Mouse (Mus musculus) lung, adult 18-20 months (tissue): ENCODE results near the gene Ksr1.

ENCODE experiments used
- DNase-seq, 2 experiments: peaks; one replicate each; pipeline ENCODE4 v3.0.0; 2022; ENCODE audit warnings: mixed read lengths in 2 of 2

The Ksr1 gene

DNA sequence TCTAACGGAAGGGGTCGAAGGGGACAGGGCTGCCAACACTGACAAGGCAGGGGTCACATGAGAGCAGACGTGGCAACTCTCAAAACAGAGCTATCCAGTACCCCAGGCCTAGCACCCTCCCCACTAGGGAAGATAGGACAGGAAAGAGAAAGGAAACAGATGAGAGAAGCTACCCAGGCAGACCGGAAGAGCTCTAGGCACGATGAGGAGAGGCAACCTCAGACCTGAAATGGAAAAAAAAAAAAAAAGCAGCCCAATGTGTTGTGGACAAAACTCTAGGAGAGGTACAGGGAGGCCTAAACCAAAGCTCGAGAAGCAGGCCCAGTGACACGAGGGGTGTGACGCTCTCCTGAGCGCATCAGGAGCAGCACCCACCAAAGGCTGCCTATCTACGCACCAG is 23.7 kb downstream of the Ksr1 start:
- no peak for DNase-seq

- DNase-seq: peak in 1 of 2 experiments; percentile 28
Measured at GRCm38 (mm10) chr11:79120087-79120486, 26.1 kb downstream of the Ksr1 start.

DNA sequence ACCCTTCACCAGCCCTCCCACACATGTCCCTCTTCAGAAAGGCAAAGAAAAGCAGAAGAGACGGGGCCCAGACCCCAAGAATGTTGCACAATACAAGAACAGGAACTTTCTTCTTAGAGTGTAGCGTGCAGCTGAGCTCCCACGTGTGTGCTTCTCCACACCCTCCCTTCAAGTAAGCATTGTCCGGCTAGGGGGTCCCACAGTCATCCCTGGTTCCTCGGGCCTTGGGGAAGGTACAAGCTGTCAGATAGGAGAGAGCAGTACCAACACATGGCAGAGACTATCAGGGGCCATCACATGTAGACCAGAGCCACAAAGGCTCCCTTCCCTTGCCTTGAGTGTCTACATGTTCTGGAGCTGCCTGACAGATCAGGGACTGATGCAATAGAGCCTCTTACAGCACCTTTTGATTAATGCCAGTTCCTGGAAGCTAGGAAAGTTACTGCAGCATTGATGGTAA is 27.3 kb downstream of the Ksr1 start:
- DNase-seq: peak in 1 of 2 experiments; percentile 42

DNA sequence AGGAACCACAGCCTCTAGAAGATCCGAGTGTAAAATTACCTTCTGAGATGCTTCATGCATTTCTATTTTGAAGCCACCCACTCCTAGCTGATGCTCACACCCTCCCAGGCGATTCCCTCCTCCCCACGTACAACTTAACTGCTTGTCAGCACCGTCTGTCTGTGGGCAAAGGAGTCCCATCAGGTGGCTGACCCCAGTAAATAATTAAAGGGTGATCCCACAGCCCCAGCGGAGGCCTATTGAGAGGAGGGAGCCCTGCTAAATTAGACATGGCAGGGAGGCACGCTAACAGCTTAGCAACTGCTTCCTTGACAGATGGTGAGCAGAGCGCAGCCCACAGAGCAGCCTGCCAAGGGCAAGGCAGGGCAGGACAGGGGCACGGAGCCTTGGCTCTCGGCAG is 29.5 kb downstream of the Ksr1 start:
- DNase-seq: no peak

DNA sequence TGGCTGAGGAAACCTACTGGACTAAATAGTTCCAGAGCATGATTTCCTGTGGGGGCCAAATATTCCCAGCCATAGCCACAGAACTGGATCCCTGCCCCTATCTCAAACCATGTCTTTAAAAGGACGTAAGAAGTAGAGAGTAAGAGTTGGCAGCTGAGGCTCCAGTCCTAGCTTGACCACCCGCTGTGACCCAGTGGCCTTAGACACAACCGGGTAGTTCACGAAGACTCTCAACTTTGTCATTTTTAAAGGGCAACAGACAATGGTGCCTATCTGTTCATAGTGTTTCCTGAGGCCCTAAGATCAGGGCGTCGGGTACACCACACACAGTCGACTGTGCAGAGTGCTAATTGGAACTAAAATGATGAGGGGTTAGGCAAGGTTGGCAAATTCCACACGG is 30.5 kb downstream of the Ksr1 start:
- no peak for DNase-seq

DNA sequence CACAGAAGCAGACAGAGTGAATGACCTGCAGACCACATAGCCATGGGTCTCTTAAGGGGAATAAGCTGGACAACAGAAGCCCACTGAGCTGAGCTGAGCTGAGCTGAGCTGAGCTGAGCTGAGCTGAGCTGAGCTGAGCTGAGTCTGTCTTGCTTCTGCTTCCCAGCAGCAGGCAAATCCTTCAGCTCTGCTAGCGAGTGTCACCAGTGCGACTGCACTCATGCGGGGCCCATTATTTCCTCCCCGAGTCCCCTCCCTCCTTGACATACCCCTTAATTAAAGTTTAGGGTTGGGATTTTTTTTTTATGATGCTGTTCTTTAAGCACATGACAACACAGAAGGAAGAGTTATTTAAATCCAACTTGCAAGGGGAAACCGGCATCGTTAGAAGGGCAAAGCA is 32.1 kb downstream of the Ksr1 start:
- no peak for DNase-seq

DNA sequence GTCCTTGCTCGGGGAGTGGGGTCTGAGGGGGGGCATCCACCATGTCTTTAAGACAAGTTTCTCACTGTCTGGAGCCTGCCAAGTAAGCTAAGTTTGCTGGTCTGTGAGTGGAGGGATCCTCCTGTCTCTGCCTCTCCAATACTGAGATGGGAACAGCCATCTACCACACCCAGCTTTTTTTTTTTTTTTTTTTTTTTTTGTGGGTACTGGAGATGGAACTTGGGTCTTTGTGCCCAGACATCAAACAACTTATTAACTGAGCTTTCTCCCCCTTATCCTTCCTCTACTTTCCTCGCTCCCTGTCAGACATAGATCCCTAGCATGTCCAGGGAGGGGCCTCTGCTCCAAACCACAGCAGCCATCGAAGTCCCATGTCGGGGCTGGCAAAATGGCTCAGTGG is 32.8 kb downstream of the Ksr1 start:
- DNase-seq: no peak

- peak; percentile 31 to 42 for DNase-seq
Measured at GRCm38 (mm10) chr11:79112559-79113302, 33.5 kb downstream of the Ksr1 start.

GRCm38 (mm10) chr11:79111864-79112558 is 34.2 kb downstream of the Ksr1 start:
- no peak for DNase-seq

GRCm38 (mm10) chr11:79110446-79110845 is 35.8 kb downstream of the Ksr1 start:
- DNase-seq: no peak

GRCm38 (mm10) chr11:79107934-79108333 is 38.3 kb downstream of the Ksr1 start:
- DNase-seq: no peak

GRCm38 (mm10) chr11:79104998-79105397 is 41.2 kb downstream of the Ksr1 start:
- DNase-seq: no peak

DNA sequence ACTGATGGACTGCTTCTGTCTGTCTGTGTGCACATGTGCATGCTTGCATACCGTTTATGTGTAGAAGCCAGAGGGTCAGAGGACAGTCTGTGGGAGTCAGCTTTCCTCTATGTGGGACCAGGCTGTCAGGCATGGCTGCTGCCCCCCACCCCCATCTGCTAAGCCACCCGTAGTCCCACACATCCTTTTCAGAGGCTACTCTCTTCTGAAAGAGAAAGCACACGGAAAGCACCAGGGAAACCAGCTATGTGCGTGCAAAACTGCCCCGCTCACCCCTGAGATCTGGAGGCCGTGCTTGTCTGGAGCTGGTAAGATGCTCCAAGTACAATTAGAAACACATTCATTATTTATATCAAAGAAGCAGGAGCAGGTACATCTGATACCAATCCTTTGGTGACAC is 41.7 kb downstream of the Ksr1 start:
- DNase-seq: no peak

- no peak for DNase-seq
Measured at GRCm38 (mm10) chr11:79104096-79104495, 42.1 kb downstream of the Ksr1 start.

- DNase-seq: no peak
Measured at GRCm38 (mm10) chr11:79103461-79103869, 42.7 kb downstream of the Ksr1 start.

- no peak for DNase-seq
Measured at GRCm38 (mm10) chr11:79102280-79102679, 43.9 kb downstream of the Ksr1 start.

DNA sequence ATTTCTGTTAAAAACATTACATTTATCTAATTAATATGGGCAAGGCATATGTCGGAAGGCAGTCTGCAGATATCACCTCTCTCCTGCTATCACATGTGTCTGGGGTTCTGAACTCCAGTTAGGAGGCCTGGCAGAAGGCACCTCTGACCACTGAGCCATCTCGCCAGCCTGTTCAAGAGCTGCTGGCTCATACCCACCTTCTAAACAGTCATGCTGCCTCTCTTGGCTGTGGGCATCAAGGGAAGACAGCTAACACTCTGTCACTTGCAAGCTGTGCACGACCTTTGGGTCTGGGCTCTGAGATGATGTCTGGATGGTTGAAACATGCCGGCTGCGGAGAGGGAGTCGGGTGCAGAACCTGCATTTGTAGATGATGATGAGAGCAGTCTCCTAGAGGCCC is 44.6 kb downstream of the Ksr1 start:
- DNase-seq: no peak

DNA sequence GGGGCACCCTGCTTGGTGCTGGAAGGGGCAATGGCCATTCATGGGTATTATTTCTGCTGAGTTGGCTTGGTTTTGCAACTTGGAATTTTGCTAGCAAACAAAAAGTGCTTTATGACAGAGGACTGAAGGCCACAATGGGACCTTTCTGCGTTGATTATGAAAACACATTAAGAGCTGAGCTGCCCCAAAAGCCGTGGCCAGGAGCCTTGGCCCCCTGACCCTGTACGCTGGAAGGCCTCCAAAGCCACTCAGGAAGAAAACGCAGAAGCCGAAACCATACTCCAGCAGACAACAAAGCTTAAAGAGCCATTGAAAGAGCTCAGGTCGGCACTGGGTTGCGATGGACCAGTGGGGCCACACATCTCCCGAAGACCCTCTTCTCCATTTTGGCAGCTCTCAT is 47.2 kb downstream of the Ksr1 start:
- peak in 1 of 2 experiments; percentile 22 for DNase-seq

DNA sequence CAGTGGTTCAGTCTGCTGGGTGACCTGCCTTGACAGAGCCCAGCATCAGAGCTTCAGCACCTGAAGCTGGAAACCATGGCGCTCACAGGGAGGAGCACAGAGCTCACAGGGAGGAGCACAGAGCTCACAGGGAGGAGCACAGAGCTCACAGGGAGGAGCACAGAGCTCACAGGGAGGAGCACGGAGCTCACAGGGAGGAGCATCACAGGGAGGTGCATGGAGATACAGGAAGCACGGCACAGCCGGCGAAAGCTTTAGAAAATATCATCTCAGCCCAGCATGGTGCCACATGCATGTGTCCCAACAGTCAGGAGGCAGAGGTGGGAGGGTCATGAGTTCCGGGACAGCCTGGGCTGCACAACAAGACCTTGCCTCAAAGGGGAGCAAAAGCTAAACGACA is 48.5 kb downstream of the Ksr1 start:
- DNase-seq: no peak

DNA sequence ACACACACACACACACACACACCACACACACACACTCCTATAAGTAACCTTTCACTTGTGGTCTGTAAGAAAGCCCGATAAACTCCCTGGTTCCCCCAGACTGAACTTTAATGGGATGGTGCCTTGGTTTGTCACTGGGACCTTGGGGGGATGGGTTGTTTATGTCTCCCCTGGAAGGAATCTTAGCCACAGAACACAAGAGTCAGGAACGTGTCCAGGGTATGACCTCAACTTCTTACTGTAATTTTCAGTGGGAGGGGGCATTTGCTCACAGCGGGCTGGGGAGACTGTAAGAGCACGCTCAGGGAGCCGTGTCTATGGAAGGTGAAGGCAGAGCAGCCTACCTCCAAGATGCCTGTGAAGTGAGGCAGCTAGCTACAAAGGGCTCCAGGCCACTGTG is 49.5 kb downstream of the Ksr1 start:
- no peak for DNase-seq

DNA sequence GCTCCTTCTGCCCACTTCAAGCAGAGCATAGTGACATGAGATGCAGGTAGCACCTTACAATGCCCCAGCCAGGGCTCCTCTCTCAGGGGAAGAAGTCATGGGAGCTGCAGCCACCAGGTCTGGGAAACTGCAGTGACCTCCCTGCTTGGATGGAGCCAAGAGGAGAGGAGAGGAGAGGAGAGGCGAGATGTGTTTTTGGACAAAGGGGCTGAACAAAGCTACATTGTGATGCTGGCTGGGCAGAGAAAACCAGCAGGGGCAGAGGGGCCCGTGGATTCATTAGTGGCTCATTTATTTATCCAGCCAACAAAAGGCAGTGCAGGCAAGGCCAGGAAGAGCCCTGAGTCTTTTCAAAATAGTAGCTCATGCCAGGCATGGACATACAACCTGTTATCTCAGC is 50.5 kb downstream of the Ksr1 start:
- DNase-seq: no peak

GRCm38 (mm10) chr11:79094727-79095126 is 51.5 kb downstream of the Ksr1 start:
- DNase-seq: peak; percentile 59 to 60

DNA sequence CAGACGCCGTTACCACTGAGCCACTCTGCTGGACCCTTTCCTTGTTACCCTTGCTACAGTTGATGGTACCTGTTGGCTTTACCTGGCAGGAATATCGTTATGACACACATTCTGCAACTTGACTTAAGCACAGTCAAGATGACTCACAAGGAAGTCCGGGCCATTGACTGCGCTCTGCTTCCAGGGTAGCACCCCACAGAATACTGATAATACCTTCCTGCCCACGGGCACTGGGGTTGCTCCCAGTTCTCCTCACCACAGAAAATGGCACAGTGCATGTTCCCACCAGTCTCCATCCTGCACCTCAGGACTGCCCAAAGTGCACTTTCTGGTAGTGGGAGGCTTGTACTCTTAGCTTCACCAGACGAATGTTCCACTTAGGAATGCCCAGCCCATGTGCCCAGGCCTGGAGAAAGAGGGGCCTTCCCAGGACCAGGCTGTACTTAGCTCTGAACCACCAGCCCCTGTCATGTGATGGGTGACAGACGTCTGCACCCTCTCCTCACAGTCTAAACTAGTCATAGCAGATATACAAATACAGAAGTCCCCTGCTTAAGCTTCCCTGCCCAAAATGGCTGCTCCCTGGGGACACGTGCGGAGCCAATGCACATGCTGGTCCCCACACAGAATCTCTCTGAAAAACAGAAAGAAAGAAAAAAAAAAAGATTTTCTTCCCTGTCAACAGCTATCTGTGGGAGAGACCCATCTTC is 52.1 kb downstream of the Ksr1 start:
- DNase-seq: no peak

- DNase-seq: no peak
Measured at GRCm38 (mm10) chr11:79093386-79093906, 52.8 kb downstream of the Ksr1 start.
